ENCODE assay signal across 23 mouse cellular contexts in genomic region chr9:70088786-70089096, GRCm38 (mm10). TPM values are rescaled to one million over a fixed set of nuclear protein-coding genes. Genes with fewer than 3 reads are reported as not detected.
A peak's percentile ranks its signal among the peaks of the same experiment; 100 is the strongest.
DNase-seq lines count a peak whose midpoint lies in the region; ATAC-seq and TF ChIP-seq lines count a peak whose summit lies in the region.
"Had no signal": no experiment of that assay in that cellular context is flagged by ENCODE, and none has a peak within 500 bp of the region (broad histone marks: within the 10 kb centered on the region; RNA-seq: fewer than 3 reads in every experiment).

No protein-coding gene starts in this region.

- H3K27ac ChIP-seq in kidney, embryonic 14.5 days (ENCODE audit: low read depth, low read length), result no peak overlapping the region
- H3K27ac ChIP-seq in lung, embryonic 15.5 days, result no peak overlapping the region
- no peak overlapping the region for H3K27ac ChIP-seq in ES-Bruce4 (ENCODE audit: insufficient read depth, low read length)
- H3K27ac ChIP-seq in stomach, embryonic 15.5 days, result 0 out of 2 replicates have a peak overlapping the region, but pooled peaks have one; percentile 23
- H3K27ac ChIP-seq: hindbrain, embryonic 14.5 days; kidney, postnatal 0 days; limb, embryonic 13.5 days; liver, embryonic 12.5 days had no signal

- no peak overlapping the region for H3K9ac ChIP-seq in kidney, embryonic 14.5 days (ENCODE audit: low read depth, low read length)
- no peak overlapping the region for H3K9ac ChIP-seq in lung, embryonic 15.5 days
- no peak overlapping the region for H3K9ac ChIP-seq in ES-Bruce4 (ENCODE audit: low read depth, poor library complexity, severe bottlenecking)
- no peak overlapping the region for H3K9ac ChIP-seq in stomach, embryonic 15.5 days
- H3K9ac ChIP-seq: heart, embryonic 12.5 days; hindbrain, embryonic 14.5 days; limb, embryonic 13.5 days; liver, embryonic 12.5 days; liver, postnatal 0 days had no signal

- no peak for TF ChIP-seq CTCF in ES-Bruce4 (IDR thresholded peaks at IDR 0.05; ENCODE audit: low read depth, low read length)

- WGBS in kidney, embryonic 14.5 days, result 42% methylated on average over 6 of the region's 6 CpGs
- WGBS in lung, embryonic 15.5 days, result 46% methylated on average over 6 of the region's 6 CpGs
- 49% methylated on average over 6 of the region's 6 CpGs for WGBS in stomach, embryonic 15.5 days

- no peak overlapping the region for H3K4me3 ChIP-seq in kidney, embryonic 14.5 days (ENCODE audit: low read length)
- no peak overlapping the region for H3K4me3 ChIP-seq in lung, embryonic 15.5 days
- no peak overlapping the region for H3K4me3 ChIP-seq in ES-Bruce4 (ENCODE audit: low read depth, low read length)
- no peak overlapping the region for H3K4me3 ChIP-seq in stomach, embryonic 15.5 days (replicated peaks)
- H3K4me3 ChIP-seq: heart, embryonic 12.5 days; limb, embryonic 13.5 days; liver, embryonic 12.5 days had no signal

- ATAC-seq in kidney, embryonic 14.5 days (ENCODE audit: low FRiP score, low TSS enrichment), result 0 out of 2 replicates have a peak, but pooled peaks have one; percentile 35
- ATAC-seq in lung, embryonic 15.5 days (ENCODE audit: borderline replicate concordance, extremely low read depth, low FRiP score, low TSS enrichment), result no peak; the same call in 1 of the 2 replicates
- no peak for ATAC-seq in stomach, embryonic 15.5 days (ENCODE audit: insufficient read depth, low FRiP score, low read depth)
- ATAC-seq: activated CD4-positive, CD25-positive, alpha-beta regulatory T cell, adult 4 months; CD4-positive, CD25-positive, alpha-beta regulatory T cell, adult 4 months; intestine, postnatal 0 days; liver, embryonic 12.5 days; liver, postnatal 0 days had no signal

- no peaks in the 10 kb centered on the region for H3K27me3 ChIP-seq in kidney, embryonic 14.5 days (ENCODE audit: control insufficient read depth, insufficient read depth, low read length)
- H3K27me3 ChIP-seq in lung, embryonic 15.5 days, result no peaks in the 10 kb centered on the region
- no peaks in the 10 kb centered on the region for H3K27me3 ChIP-seq in ES-Bruce4 (ENCODE audit: control insufficient read depth, insufficient read depth, low read length, poor library complexity, severe bottlenecking)
- H3K27me3 ChIP-seq in stomach, embryonic 15.5 days (replicated peaks), result no peaks in the 10 kb centered on the region
- H3K27me3 ChIP-seq: heart, embryonic 12.5 days; limb, embryonic 13.5 days had no signal

- H3K4me1 ChIP-seq in kidney, embryonic 14.5 days (ENCODE audit: control insufficient read depth, insufficient read depth, low read length), result 0 out of 2 replicates have a peak, but pooled peaks cover 12% of the 10 kb centered on the region
- peaks cover 18% of the 10 kb centered on the region for H3K4me1 ChIP-seq in lung, embryonic 15.5 days
- H3K4me1 ChIP-seq in ES-Bruce4 (ENCODE audit: control insufficient read depth, insufficient read depth, low read length), result peaks cover 7% of the 10 kb centered on the region
- H3K4me1 ChIP-seq in stomach, embryonic 15.5 days, result peaks cover 3% of the 10 kb centered on the region; the same call in 1 of the 2 replicates
- H3K4me1 ChIP-seq: liver, embryonic 12.5 days had no signal

- H3K36me3 ChIP-seq in kidney, embryonic 14.5 days (ENCODE audit: control insufficient read depth, insufficient read depth, low read length), result no peaks in the 10 kb centered on the region
- no peaks in the 10 kb centered on the region for H3K36me3 ChIP-seq in lung, embryonic 15.5 days
- H3K36me3 ChIP-seq in ES-Bruce4 (ENCODE audit: control insufficient read depth, insufficient read depth, low read length, poor library complexity, severe bottlenecking), result no peaks in the 10 kb centered on the region
- H3K36me3 ChIP-seq in stomach, embryonic 15.5 days, result no peaks in the 10 kb centered on the region
- H3K36me3 ChIP-seq: limb, embryonic 13.5 days; liver, embryonic 12.5 days had no signal

- TF ChIP-seq POLR2A in ES-Bruce4 (IDR thresholded peaks at IDR 0.05; ENCODE audit: insufficient read depth, low read length), result no peak

- H3K9me3 ChIP-seq in kidney, embryonic 14.5 days (ENCODE audit: control insufficient read depth, low read length), result no peaks in the 10 kb centered on the region
- no peaks in the 10 kb centered on the region for H3K9me3 ChIP-seq in lung, embryonic 15.5 days
- H3K9me3 ChIP-seq in ES-Bruce4 (replicated peaks; ENCODE audit: control insufficient read depth, insufficient read depth, low read length, poor library complexity, severe bottlenecking), result no peaks in the 10 kb centered on the region
- no peaks in the 10 kb centered on the region for H3K9me3 ChIP-seq in stomach, embryonic 15.5 days
- H3K9me3 ChIP-seq: limb, embryonic 13.5 days; liver, embryonic 12.5 days had no signal

- TF ChIP-seq EP300 in ES-Bruce4 (IDR thresholded peaks at IDR 0.05; ENCODE audit: insufficient read depth, low read depth, low read length), result peak; percentile 85

- no peak for DNase-seq in kidney, postnatal 10 days
- no peak for DNase-seq in lung, adult 18-20 months
- no peak for DNase-seq in urinary bladder, adult 2 months (ENCODE audit: low spot score)
- DNase-seq: cerebellum, adult 18-20 months; liver, postnatal 0 days; thymus, postnatal 14 days had no signal

- no peak overlapping the region for H3K4me2 ChIP-seq in kidney, embryonic 14.5 days (replicated peaks; ENCODE audit: low read depth, low read length)
- peak overlapping the region; percentile 21; the same call in 1 of the 2 replicates for H3K4me2 ChIP-seq in lung, embryonic 15.5 days
- H3K4me2 ChIP-seq in stomach, embryonic 15.5 days, result no peak overlapping the region
- H3K4me2 ChIP-seq: heart, embryonic 12.5 days; hindbrain, embryonic 14.5 days; limb, embryonic 13.5 days; liver, embryonic 12.5 days had no signal

RNA-seq across cellular contexts. Expression of gene Gcnt3, which starts 50.9 kb away (rescaled TPM):
- 1.3 and 1.5 TPM in 2 replicates for polyA plus RNA-seq in kidney, embryonic 14.5 days (2014; fragmentation: Nextera tagmentation; extraction: Ambion mirVana)
- 0.10 and 0.15 TPM in 2 replicates for polyA plus RNA-seq in lung, embryonic 15.5 days (2015; fragmentation: Nextera tagmentation; extraction: Ambion mirVana)
- 0.18 and 0.61 TPM in 2 replicates for polyA plus RNA-seq in ES-Bruce4 (2011; ENCODE audit: insufficient read depth, insufficient read length, low read depth, missing spikeins)
- 12.0 and 12.6 TPM in 2 replicates for polyA plus RNA-seq in stomach, embryonic 15.5 days (2015; fragmentation: Nextera tagmentation; extraction: Ambion mirVana)
- 2.6 TPM in 2 replicates for polyA plus RNA-seq in urinary bladder, adult 2 months (2012; rRNA removed)
- polyA plus RNA-seq: activated CD4-positive, CD25-positive, alpha-beta regulatory T cell, adult 4 months; adrenal gland, adult 2 months; brain, embryonic 14.5 days; CD4-positive, CD25-positive, alpha-beta regulatory T cell, adult 4 months; forebrain, embryonic 14.5 days; heart, embryonic 12.5 days; hindbrain, embryonic 14.5 days; liver, embryonic 12.5 days; liver, postnatal 0 days; midbrain, embryonic 14.5 days; neural tube, embryonic 14.5 days had no signal

RNA-seq across cellular contexts. Expression of gene Fam81a, which starts 53.6 kb away (rescaled TPM):
- polyA plus RNA-seq in kidney, embryonic 14.5 days (2014; fragmentation: Nextera tagmentation; extraction: Ambion mirVana), result 10.9 and 13.0 TPM in 2 replicates
- polyA plus RNA-seq in lung, embryonic 15.5 days (2015; fragmentation: Nextera tagmentation; extraction: Ambion mirVana), result 5.7 and 5.9 TPM in 2 replicates
- polyA plus RNA-seq in ES-Bruce4 (2011; ENCODE audit: insufficient read depth, insufficient read length, low read depth, missing spikeins), result 7.8 and 8.3 TPM in 2 replicates
- 16.2 and 16.7 TPM in 2 replicates for polyA plus RNA-seq in stomach, embryonic 15.5 days (2015; fragmentation: Nextera tagmentation; extraction: Ambion mirVana)
- polyA plus RNA-seq in urinary bladder, adult 2 months (2012; rRNA removed), result 1.6 and 2.0 TPM in 2 replicates
